Mouse (Mus musculus): ENCODE measurements around the gene Defb6.

Defb6 gene

DNA sequence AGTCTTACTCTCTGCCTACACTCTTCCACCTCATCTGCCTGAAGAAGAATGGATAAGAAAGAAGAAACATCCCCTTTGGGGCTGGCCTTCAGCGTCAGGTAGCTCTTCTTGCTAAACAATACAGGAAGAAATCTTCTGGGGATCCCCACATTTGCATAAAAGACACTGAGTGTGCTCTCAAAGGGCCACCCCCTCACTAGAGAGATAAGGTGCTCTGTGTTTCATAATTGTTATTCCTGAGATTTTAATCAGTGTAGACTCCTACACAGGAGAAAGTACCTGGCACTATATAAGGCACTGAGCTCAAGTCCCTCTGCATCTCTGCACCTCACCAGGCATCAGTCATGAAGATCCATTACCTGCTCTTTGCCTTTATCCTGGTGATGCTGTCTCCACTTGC, at the start of gene Defb6:
Gene Defb6 (plus strand): TSS at position 318 of the 400 bp plus-strand sequence.
- DNase-seq (ENCODE audit: low spot score in 2 of 2), result no peak

DNA sequence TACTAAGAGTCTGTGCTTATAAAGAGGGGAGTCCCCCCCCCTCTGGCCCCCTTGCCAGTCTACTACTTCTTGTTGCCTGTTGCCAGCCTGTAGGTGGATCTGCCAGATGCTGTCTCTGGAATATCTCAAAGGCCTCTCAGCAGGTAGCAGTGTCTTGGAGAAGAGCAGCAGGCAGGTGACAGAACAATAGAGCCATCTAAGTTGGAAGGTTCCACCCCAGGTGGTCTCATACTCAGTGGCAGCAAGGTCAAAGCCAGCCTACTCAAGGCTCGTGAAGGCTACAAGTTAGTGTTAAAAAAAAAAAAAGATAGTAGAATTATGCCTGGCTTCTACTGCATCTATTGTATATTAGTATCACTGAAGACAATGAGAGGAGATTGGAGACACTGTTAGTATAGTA, 12.8 kb downstream of the Defb6 start:
- DNase-seq (ENCODE audit: low spot score in 2 of 2), result no peak

DNA sequence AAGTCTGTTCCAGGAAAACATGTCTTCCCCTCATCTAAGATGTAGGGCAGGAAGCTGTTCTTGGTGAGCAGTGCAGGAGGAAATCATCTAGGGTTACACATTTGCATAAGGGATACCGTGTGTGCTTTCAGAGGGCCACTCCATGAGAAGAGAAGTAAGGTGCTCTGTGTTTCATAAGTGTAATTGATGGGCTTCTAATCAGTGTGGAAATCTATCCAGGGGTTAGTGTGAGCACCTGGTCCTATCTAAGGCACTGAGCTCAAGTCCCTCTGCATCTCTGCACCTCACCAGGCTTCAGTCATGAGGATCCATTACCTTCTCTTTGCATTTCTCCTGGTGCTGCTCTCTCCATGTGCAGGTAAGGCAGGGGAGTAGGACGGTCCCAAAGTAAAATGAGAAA, 14.3 kb downstream of the Defb6 start, which contains the start of gene Defb46:
Gene Defb46 (plus strand): TSS at position 301 of the 400 bp plus-strand sequence.
- DNase-seq (ENCODE audit: low spot score in 2 of 2), result no peak

DNA sequence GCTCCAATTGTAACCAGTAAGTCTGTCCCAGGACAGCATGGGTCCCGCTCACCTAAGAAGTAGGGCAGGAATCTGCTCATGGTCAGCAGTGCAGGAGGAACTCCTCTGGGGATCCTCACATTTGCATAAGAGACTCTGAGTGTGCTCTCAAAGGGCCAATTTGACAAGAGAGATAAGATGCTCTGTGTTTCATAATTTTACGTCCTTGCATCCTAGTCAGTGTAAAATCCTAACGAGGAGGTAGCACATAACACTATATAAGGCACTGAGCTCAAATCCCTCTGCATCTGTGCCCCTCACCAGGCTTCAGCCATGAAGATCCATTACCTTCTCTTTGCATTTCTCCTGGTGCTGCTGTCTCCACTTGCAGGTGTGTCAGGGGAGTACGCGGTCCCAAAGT, 22.0 kb downstream of the Defb6 start, which contains the start of gene Defb5:
Gene Defb5 (plus strand): TSS at position 301 of the 400 bp plus-strand sequence.
- DNase-seq (ENCODE audit: low spot score in 2 of 2), result no peak

DNA sequence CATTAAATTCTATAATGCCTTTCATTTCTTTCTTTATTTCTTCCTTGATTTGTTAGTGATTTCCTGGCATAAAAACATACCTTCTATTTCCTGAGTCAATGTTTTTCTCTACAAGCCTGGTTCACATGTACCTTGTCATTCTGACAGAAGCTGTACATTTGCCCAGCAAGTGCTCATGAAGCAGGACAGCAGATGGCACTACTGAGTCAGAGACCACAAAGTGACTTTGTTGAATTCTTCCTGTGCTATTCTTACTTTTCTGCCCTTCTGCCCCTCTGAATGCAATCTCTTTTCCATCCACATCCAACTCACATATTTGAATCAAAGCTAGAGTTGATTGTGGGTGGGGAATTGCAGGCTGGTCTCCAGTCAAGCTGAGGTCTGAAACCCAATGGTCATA, 32.9 kb downstream of the Defb6 start:
- no peak for DNase-seq (ENCODE audit: low spot score in 2 of 2)

DNA sequence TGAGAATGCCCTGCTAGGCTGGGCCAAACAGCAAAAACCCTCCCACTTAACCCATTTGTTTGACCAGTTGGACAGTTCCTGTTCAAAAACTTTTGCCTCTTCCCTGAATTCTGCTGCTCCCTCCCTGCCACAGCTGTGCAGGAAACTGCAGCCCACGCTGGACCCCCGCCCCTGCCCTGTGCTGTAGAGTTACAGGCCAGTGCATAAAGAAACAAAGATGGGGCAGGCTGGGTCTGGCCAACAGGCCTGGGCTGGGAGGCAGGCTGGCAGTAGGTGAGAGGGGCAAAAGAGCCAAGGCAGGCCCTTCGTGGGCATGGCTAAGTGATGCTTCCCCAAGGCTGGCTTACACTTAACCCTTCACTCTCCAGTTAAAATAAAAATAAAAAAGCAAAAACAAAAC, 34.4 kb downstream of the Defb6 start:
- DNase-seq (ENCODE audit: low spot score in 2 of 2), result no peak

Data from urinary bladder, postnatal 36 days (tissue).